ENCODE assay signal across 7 mouse cellular contexts in the genomic region with DNA sequence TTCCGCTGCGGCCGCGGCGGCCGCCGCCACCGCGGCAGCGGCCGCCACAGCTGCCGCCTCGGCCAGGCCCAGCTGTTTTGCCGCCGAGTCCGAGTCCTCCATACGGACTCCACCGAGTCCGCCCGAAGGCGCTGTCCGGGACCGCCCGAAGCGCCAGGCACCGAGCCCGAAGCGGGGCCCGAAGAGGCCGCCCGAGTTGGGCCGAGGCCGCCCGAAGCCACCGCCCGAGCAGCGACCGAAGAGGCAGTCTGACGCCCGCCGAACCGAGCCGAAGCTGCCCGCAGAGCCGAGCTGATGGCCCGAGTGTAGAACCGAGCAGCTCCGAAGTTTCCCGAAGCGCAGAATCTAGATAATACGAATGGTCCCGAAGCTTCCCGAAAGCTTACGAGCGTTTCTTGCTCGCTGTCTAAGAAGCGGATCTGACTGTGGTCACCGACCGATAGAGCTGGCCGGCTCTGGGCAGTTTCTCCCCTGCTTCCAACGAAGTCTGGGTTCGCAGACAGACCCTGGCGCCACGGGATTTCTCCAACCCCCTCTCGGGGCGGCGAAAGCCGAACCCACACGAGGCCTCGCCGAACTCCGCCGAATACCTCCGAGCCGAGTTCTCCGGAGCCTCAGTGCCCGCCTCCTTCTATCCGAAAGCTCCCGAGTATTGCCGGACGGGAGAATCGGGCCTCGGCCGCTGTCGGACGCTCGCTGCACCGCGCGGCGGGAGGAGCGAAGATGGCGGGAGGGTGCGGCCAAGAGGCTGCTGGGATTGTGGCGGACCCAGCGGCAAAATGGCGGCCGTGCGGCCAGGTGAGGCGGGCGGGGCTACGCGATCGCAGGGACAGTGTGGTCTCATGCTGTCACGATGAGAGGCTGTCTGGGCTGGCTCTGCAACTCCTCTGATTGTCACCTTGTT. TPM values are rescaled to one million over a fixed set of nuclear protein-coding genes. Genes with fewer than 3 reads are reported as not detected.
DNase-seq lines count a peak whose midpoint lies in the region; ATAC-seq lines count a peak whose summit lies in the region.

TSS of gene Deaf1 (minus strand) at position 222 of the 904 bp plus-strand sequence.
TSS of gene Tmem80 (plus strand) at position 271 of the 904 bp plus-strand sequence.

- WGBS in embryonic facial prominence, embryonic 12.5 days, result under 1% methylated on average over 105 of the region's 105 CpGs
- under 1% methylated on average over 105 of the region's 105 CpGs for WGBS in limb, embryonic 11.5 days
- WGBS in midbrain, embryonic 14.5 days, result under 1% methylated on average over 105 of the region's 105 CpGs

- DNase-seq in adrenal gland, postnatal 25 days, result peak; percentile 99
- DNase-seq in heart, adult 11 months, result peak; percentile 100
- DNase-seq in kidney, adult 18-20 months, result peak; percentile 100
- peak; percentile 98 for DNase-seq in limb, embryonic 11.5 days (ENCODE audit: low spot score)
- peak; percentile 100 for DNase-seq in midbrain, embryonic 14.5 days
- DNase-seq in spleen, adult 18-20 months, result peak; percentile 98 to 99

- peak within 1 kb of the TSS; percentile 96 for H3K9ac ChIP-seq in embryonic facial prominence, embryonic 12.5 days
- peak within 1 kb of the TSS; percentile 93 for H3K9ac ChIP-seq in limb, embryonic 11.5 days (ENCODE audit: low read length)
- H3K9ac ChIP-seq in midbrain, embryonic 14.5 days (replicated peaks; ENCODE audit: low read length), result peak within 1 kb of the TSS; percentile 94

- no peaks in the 10 kb centered on the region for H3K9me3 ChIP-seq in embryonic facial prominence, embryonic 12.5 days
- no peaks in the 10 kb centered on the region for H3K9me3 ChIP-seq in limb, embryonic 11.5 days (ENCODE audit: control insufficient read depth, low read length)
- H3K9me3 ChIP-seq in midbrain, embryonic 14.5 days (ENCODE audit: control insufficient read depth, low read length), result no peaks in the 10 kb centered on the region

- H3K4me1 ChIP-seq in embryonic facial prominence, embryonic 12.5 days, result peaks cover 26% of the 10 kb centered on the region
- H3K4me1 ChIP-seq in limb, embryonic 11.5 days (ENCODE audit: control insufficient read depth, insufficient read depth, low read length), result peaks cover 12% of the 10 kb centered on the region
- peaks cover 28% of the 10 kb centered on the region for H3K4me1 ChIP-seq in midbrain, embryonic 14.5 days (ENCODE audit: control insufficient read depth, insufficient read depth, low read length)

- ATAC-seq in embryonic facial prominence, embryonic 12.5 days (ENCODE audit: insufficient number of reproducible peaks, insufficient read depth, low FRiP score, low TSS enrichment), result peak; percentile 95
- peak; percentile 93 for ATAC-seq in limb, embryonic 11.5 days (ENCODE audit: insufficient number of reproducible peaks, low FRiP score, low TSS enrichment, low read depth)
- peak; percentile 96 for ATAC-seq in midbrain, embryonic 14.5 days (ENCODE audit: low FRiP score, low TSS enrichment)

- peaks cover 23% of the 10 kb centered on the region for H3K36me3 ChIP-seq in embryonic facial prominence, embryonic 12.5 days
- peaks cover 4% of the 10 kb centered on the region; the same call in 1 of the 2 replicates for H3K36me3 ChIP-seq in limb, embryonic 11.5 days (ENCODE audit: control insufficient read depth, insufficient read depth, low read length)
- peaks cover 18% of the 10 kb centered on the region for H3K36me3 ChIP-seq in midbrain, embryonic 14.5 days (ENCODE audit: control insufficient read depth, insufficient read depth, low read length)

- peak within 1 kb of the TSS; percentile 99 for H3K4me2 ChIP-seq in embryonic facial prominence, embryonic 12.5 days (replicated peaks)
- H3K4me2 ChIP-seq in limb, embryonic 11.5 days (ENCODE audit: low read depth, severe bottlenecking), result peak within 1 kb of the TSS; percentile 96
- H3K4me2 ChIP-seq in midbrain, embryonic 14.5 days (ENCODE audit: low read length), result peak within 1 kb of the TSS; percentile 100

- H3K4me3 ChIP-seq in embryonic facial prominence, embryonic 12.5 days, result peak within 1 kb of the TSS; percentile 66
- H3K4me3 ChIP-seq in limb, embryonic 11.5 days (ENCODE audit: low read depth, low read length), result peak within 1 kb of the TSS; percentile 60
- H3K4me3 ChIP-seq in midbrain, embryonic 14.5 days (replicated peaks; ENCODE audit: low read depth, low read length), result peak within 1 kb of the TSS; percentile 68

- H3K27me3 ChIP-seq in embryonic facial prominence, embryonic 12.5 days, result no peaks in the 10 kb centered on the region
- H3K27me3 ChIP-seq in limb, embryonic 11.5 days (ENCODE audit: control insufficient read depth, insufficient read depth, low read length), result no peaks in the 10 kb centered on the region
- no peaks in the 10 kb centered on the region for H3K27me3 ChIP-seq in midbrain, embryonic 14.5 days (ENCODE audit: control insufficient read depth, insufficient read depth, low read length)

- peak within 1 kb of the TSS; percentile 99 for H3K27ac ChIP-seq in embryonic facial prominence, embryonic 12.5 days
- H3K27ac ChIP-seq in limb, embryonic 11.5 days (replicated peaks; ENCODE audit: low read depth, low read length), result peak within 1 kb of the TSS; percentile 96
- peak within 1 kb of the TSS; percentile 100 for H3K27ac ChIP-seq in midbrain, embryonic 14.5 days (replicated peaks; ENCODE audit: low read depth, low read length)

RNA-seq across cellular contexts. Expression of gene Deaf1, which starts in this region (rescaled TPM):
- 33.8 and 45.4 TPM in 2 replicates for total RNA-seq in adrenal gland, postnatal 25 days (2021)
- polyA plus RNA-seq in embryonic facial prominence, embryonic 12.5 days (2016; fragmentation: Nextera tagmentation; extraction: Ambion mirVana), result 75.4 and 83.4 TPM in 2 replicates
- 59.3 and 64.6 TPM in 2 replicates for polyA plus RNA-seq in limb, embryonic 11.5 days (2014; fragmentation: Nextera tagmentation; extraction: Ambion mirVana)
- polyA plus RNA-seq in midbrain, embryonic 14.5 days (2014; fragmentation: Nextera tagmentation; extraction: Ambion mirVana), result 180 and 207 TPM in 2 replicates

RNA-seq across cellular contexts. Expression of gene Tmem80, which starts in this region (rescaled TPM):
- 34.1 and 43.2 TPM in 2 replicates for total RNA-seq in adrenal gland, postnatal 25 days (2021)
- polyA plus RNA-seq in embryonic facial prominence, embryonic 12.5 days (2016; fragmentation: Nextera tagmentation; extraction: Ambion mirVana), result 54.3 and 56.7 TPM in 2 replicates
- polyA plus RNA-seq in limb, embryonic 11.5 days (2014; fragmentation: Nextera tagmentation; extraction: Ambion mirVana), result 29.5 and 30.2 TPM in 2 replicates
- polyA plus RNA-seq in midbrain, embryonic 14.5 days (2014; fragmentation: Nextera tagmentation; extraction: Ambion mirVana), result 38.6 and 48.9 TPM in 2 replicates

Comparison
In these comparisons a context has a peak if more than half of its experiments do, and no peak if none do; other contexts are left out.
1. Peak in every context shown above with its lines: DNase-seq, ATAC-seq, H3K4me3 ChIP-seq and H3K27ac ChIP-seq.